Mouse (Mus musculus) forebrain, embryonic 12.5 days (tissue): ENCODE measurements around the gene Wdr18. TPM values are rescaled to one million over a fixed set of nuclear protein-coding genes. Genes with fewer than 3 reads are reported as not detected.
A peak's percentile ranks its signal among the peaks of the same experiment; 100 is the strongest.

Experiments
- ATAC-seq: fragments of 200-750 bp; cut with Nextera tagmentation; 2 replicates; pipeline ENCODE4 v1.8.0; 2017; ENCODE audit warnings: moderate TSS enrichment; ENCODE audit not compliant: low FRiP score
- H3K27ac ChIP-seq: fragments of 300-500 bp; sonication (generic); 2 replicates; pipeline ENCODE4 v1.5.1; 2016; ENCODE audit warnings: mild to moderate bottlenecking
- H3K27me3 ChIP-seq: fragments of 300-500 bp; sonication (generic); 2 replicates; pipeline ENCODE4 v1.6.1; 2016; ENCODE audit warnings: mild to moderate bottlenecking
- H3K36me3 ChIP-seq: fragments of 300-500 bp; sonication (generic); replicated peaks from 2 replicates; pipeline ENCODE4 v1.6.1; 2016; ENCODE audit warnings: mild to moderate bottlenecking
- H3K4me1 ChIP-seq: fragments of 300-500 bp; sonication (generic); 2 replicates; pipeline ENCODE4 v1.6.1; 2016
- H3K4me2 ChIP-seq: fragments of 300-500 bp; sonication (generic); 2 replicates; pipeline ENCODE4 v1.6.1; 2016; ENCODE audit warnings: mild to moderate bottlenecking, moderate library complexity
- H3K4me3 ChIP-seq: fragments of 300-500 bp; sonication (generic); replicated peaks from 2 replicates; pipeline ENCODE4 v1.5.1; 2016; ENCODE audit warnings: mild to moderate bottlenecking
- H3K9ac ChIP-seq: fragments of 300-500 bp; sonication (generic); 2 replicates; pipeline ENCODE4 v1.6.1; 2016; ENCODE audit warnings: mild to moderate bottlenecking
- H3K9me3 ChIP-seq: fragments of 300-500 bp; sonication (generic); 2 replicates; pipeline ENCODE4 v1.6.1; 2016
- WGBS: fragments of 180-500 bp; shearing (Covaris S2); methylation state at CpG from one replicate; pipeline ENCODE4 v1.1.7; 2016; 5-methylcytosine and 5-hydroxymethylcytosine counted together
- polyA plus RNA-seq: library from polyadenylated mRNA; unstranded; fragments of >200 nt; fragmentation: Nextera tagmentation; extraction: Ambion mirVana; gene quantifications from 2 replicates; pipeline ENCODE4 v1.2.1, GENCODE M21; 2016

Gene Wdr18
- polyA plus RNA-seq, 1 experiment from 2014 or later: 96.0 TPM

GRCm38 (mm10) chr10:80016931-80017330 is 57.0 kb downstream of the Wdr18 start:
- ATAC-seq: no peak
- 0 out of 2 replicates have a peak overlapping the region, but pooled peaks have one; percentile 3 for H3K4me3 ChIP-seq
- WGBS: 92% methylated on average over 10 of the region's 10 CpGs
- no peak overlapping the region for H3K27ac ChIP-seq
- H3K9me3 ChIP-seq: no peaks in the 10 kb centered on the region
- peaks cover 82% of the 10 kb centered on the region for H3K27me3 ChIP-seq
- no peak overlapping the region for H3K9ac ChIP-seq
- no peak overlapping the region for H3K4me2 ChIP-seq
- peaks cover 16% of the 10 kb centered on the region; the same call in 1 of the 2 replicates for H3K4me1 ChIP-seq
- H3K36me3 ChIP-seq: no peaks in the 10 kb centered on the region; the same call in 1 of the 2 replicates

DNA sequence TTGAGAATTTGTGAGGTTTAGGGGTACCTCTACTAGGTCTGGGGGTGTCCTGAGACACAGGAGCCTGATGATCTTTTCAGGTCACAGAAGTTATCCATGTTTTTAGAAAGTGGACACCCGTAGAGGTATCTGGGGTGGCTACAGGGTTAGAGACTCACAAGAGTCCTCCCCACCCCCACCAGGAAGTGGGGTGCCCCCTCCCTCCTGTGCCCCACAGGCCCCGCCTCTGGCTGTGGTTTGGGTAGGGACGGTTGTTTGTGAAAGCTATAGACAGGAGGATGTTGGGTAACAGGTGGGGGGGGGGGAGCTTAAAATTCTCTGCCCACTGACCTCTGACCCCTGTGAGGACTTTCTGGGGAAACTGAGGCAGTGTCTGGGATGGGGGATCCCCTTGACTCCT is 57.4 kb downstream of the Wdr18 start:
- Histone ChIP-seq H3K4me1 (peaks cover 16% of the 10 kb centered on the region; the same call in 1 of the 2 replicates), H3K27me3 (peaks cover 77% of the 10 kb centered on the region), H3K36me3 (no peaks in the 10 kb centered on the region), H3K9me3 (no peaks in the 10 kb centered on the region), H3K27ac (no peak overlapping the region), H3K4me2 (no peak overlapping the region), H3K4me3 (no peak overlapping the region), H3K9ac (no peak overlapping the region)
- ATAC-seq: no peak
- WGBS: 70% methylated on average over 3 of the region's 3 CpGs

- 84% methylated on average over 14 of the region's 14 CpGs for WGBS
- Histone ChIP-seq H3K9ac (no peak overlapping the region), H3K9me3 (no peaks in the 10 kb centered on the region), H3K4me2 (no peak overlapping the region), H3K4me3 (no peak overlapping the region), H3K27me3 (peaks cover 73% of the 10 kb centered on the region), H3K27ac (no peak overlapping the region), H3K36me3 (no peaks in the 10 kb centered on the region), H3K4me1 (peaks cover 16% of the 10 kb centered on the region; the same call in 1 of the 2 replicates)
- ATAC-seq: no peak
Measured at GRCm38 (mm10) chr10:80017771-80018170, 57.8 kb downstream of the Wdr18 start.

- Histone ChIP-seq H3K27me3 (peaks cover 63% of the 10 kb centered on the region), H3K4me3 (no peak overlapping the region), H3K4me1 (peaks cover 16% of the 10 kb centered on the region; the same call in 1 of the 2 replicates), H3K9me3 (no peaks in the 10 kb centered on the region), H3K9ac (no peak overlapping the region), H3K27ac (no peak overlapping the region), H3K36me3 (no peaks in the 10 kb centered on the region), H3K4me2 (0 out of 2 replicates have a peak overlapping the region, but pooled peaks have one; percentile 10)
- WGBS: 8% methylated on average over 15 of the region's 15 CpGs
- ATAC-seq: no peak
Measured at GRCm38 (mm10) chr10:80018739-80019297, 58.9 kb downstream of the Wdr18 start.

DNA sequence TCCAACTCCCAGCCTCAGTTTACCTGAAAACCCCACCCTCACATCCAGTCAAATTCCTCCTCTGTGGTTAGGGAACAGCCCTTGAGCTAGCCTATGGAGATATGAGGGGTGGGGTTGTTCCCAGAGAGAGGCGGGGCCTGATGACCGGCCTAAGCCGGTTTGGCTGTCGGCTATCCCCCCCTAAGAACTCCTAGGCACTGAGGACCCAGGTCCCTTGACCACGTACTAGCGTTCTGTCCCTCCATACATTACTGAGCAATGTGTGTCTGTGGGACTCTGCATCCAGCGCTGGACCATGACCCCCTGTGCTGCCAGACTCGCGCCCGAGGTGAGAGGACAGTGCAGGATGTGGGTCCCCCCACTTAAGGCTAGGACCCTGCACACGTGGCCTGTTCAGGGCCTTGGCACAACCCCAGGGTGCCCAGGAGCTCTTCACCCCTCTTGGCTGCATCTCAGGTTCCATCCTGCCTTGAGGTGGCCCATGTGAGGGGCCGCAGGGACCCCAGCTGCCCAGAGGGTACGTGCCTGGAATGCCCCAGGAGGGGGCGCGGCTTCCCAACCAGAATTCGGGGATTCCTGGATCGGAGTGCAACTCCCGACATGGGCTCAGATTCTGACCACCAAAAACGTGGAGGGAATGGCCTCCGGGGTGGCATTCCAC is 59.6 kb downstream of the Wdr18 start:
- H3K4me1 ChIP-seq: peaks cover 16% of the 10 kb centered on the region; the same call in 1 of the 2 replicates
- peak overlapping the region; percentile 16; the same call in 1 of the 2 replicates for H3K4me3 ChIP-seq
- peak overlapping the region; percentile 38 for H3K4me2 ChIP-seq
- H3K27me3 ChIP-seq: peaks cover 55% of the 10 kb centered on the region
- no peaks in the 10 kb centered on the region for H3K36me3 ChIP-seq
- H3K9ac ChIP-seq: peak overlapping the region; percentile 36; the same call in 1 of the 2 replicates
- WGBS: 4% methylated on average over 20 of the region's 20 CpGs
- no peak overlapping the region for H3K27ac ChIP-seq
- peak; percentile 44; the same call in 1 of the 2 replicates for ATAC-seq
- H3K9me3 ChIP-seq: no peaks in the 10 kb centered on the region

Other genes with a start within 250 kb of the Wdr18 start
- 0.11 and 0.18 TPM in 2 replicates for gene Hcn2, start 243.5 kb upstream of the Wdr18 start, polyA plus RNA-seq
- 43.7 and 47.6 TPM in 2 replicates for gene Polrmt, start 213.6 kb upstream of the Wdr18 start, polyA plus RNA-seq
- 0.47 and 0.68 TPM in 2 replicates for gene Fgf22, start 205.1 kb upstream of the Wdr18 start, polyA plus RNA-seq
- 96.8 and 103 TPM in 2 replicates for gene Rnf126, start 193.2 kb upstream of the Wdr18 start, polyA plus RNA-seq
- gene Fstl3, start 182.9 kb upstream of the Wdr18 start, polyA plus RNA-seq: 0.55 and 1.0 TPM in 2 replicates
- gene Prss57, start 169.2 kb upstream of the Wdr18 start, polyA plus RNA-seq: 0.09 TPM in 1 of 2 replicates, not detected in the other
- 184 and 194 TPM in 2 replicates for gene Palm, start 166.6 kb upstream of the Wdr18 start, polyA plus RNA-seq
- gene Misp, start 139.2 kb upstream of the Wdr18 start, polyA plus RNA-seq: 0.81 and 1.1 TPM in 2 replicates
- gene Ptbp1, start 105.7 kb upstream of the Wdr18 start, polyA plus RNA-seq: 223 TPM in 2 replicates
- 14.8 and 16.2 TPM in 2 replicates for gene Prtn3, start 85.7 kb upstream of the Wdr18 start, polyA plus RNA-seq
- gene Plppr3, start 85.5 kb upstream of the Wdr18 start, polyA plus RNA-seq: 223 and 250 TPM in 2 replicates
- gene Elane, start 73.9 kb upstream of the Wdr18 start, polyA plus RNA-seq: not detected in 2 replicates
- gene Cfd, start 69.3 kb upstream of the Wdr18 start, polyA plus RNA-seq: not detected in 2 replicates
- 59.9 and 62.3 TPM in 2 replicates for gene Med16, start 51.2 kb upstream of the Wdr18 start, polyA plus RNA-seq
- gene Gm26602, start 49.3 kb upstream of the Wdr18 start, polyA plus RNA-seq: 35.1 and 53.2 TPM in 2 replicates
- 0.96 and 1.1 TPM in 2 replicates for gene Kiss1r, start 43.2 kb upstream of the Wdr18 start, polyA plus RNA-seq
- gene R3hdm4, start 38.9 kb upstream of the Wdr18 start, polyA plus RNA-seq: 162 and 173 TPM in 2 replicates
- gene Arid3a, start 33.1 kb upstream of the Wdr18 start, polyA plus RNA-seq: 4.5 and 4.7 TPM in 2 replicates
- gene Grin3b, start 10.6 kb downstream of the Wdr18 start, polyA plus RNA-seq: 0.46 TPM in 2 replicates
- 14.7 and 19.2 TPM in 2 replicates for gene Tmem259, start 24.2 kb downstream of the Wdr18 start, polyA plus RNA-seq
- gene Cnn2, start 28.4 kb downstream of the Wdr18 start, polyA plus RNA-seq: 85.5 and 115 TPM in 2 replicates
- 5.8 and 5.9 TPM in 2 replicates for gene Abca7, start 36.3 kb downstream of the Wdr18 start, polyA plus RNA-seq
- 3.4 and 3.6 TPM in 2 replicates for gene Arhgap45, start 56.5 kb downstream of the Wdr18 start, polyA plus RNA-seq
- 183 and 184 TPM in 2 replicates for gene Polr2e, start 79.6 kb downstream of the Wdr18 start, polyA plus RNA-seq
- 434 and 458 TPM in 2 replicates for gene Gpx4, start 87.0 kb downstream of the Wdr18 start, polyA plus RNA-seq
- 14.8 and 16.4 TPM in 2 replicates for gene Sbno2, start 145.4 kb downstream of the Wdr18 start, polyA plus RNA-seq
- gene Stk11, start 155.7 kb downstream of the Wdr18 start, polyA plus RNA-seq: 20.8 and 23.2 TPM in 2 replicates
- gene Atp5d, start 178.5 kb downstream of the Wdr18 start, polyA plus RNA-seq: 405 and 428 TPM in 2 replicates
- gene Cbarp, start 180.7 kb downstream of the Wdr18 start, polyA plus RNA-seq: 13.2 and 13.8 TPM in 2 replicates
- 45.0 and 50.3 TPM in 2 replicates for gene Midn, start 188.1 kb downstream of the Wdr18 start, polyA plus RNA-seq
- gene Cirbp, start 205.8 kb downstream of the Wdr18 start, polyA plus RNA-seq: 224 and 240 TPM in 2 replicates
- gene 1600002K03Rik, start 212.8 kb downstream of the Wdr18 start, polyA plus RNA-seq: 11.1 and 11.6 TPM in 2 replicates
- 36.4 and 48.9 TPM in 2 replicates for gene Efna2, start 219.3 kb downstream of the Wdr18 start, polyA plus RNA-seq